Mouse (Mus musculus) hindlimb bud, embryonic 11.5 days (tissue): ENCODE data around the gene Vmn1r185.
"Not testable (repeated sequence)": the region's sequence is repeated elsewhere in the genome, so short reads cannot be mapped to it uniquely, and the experiment has no call there.

Experiments used
- DNase-seq: peaks from one replicate; pipeline ENCODE4 v3.0.0-alpha.2; 2012; ENCODE audit warnings: low read depth, low spot score; ENCODE audit errors: extremely low spot score

Vmn1r185 gene

DNA sequence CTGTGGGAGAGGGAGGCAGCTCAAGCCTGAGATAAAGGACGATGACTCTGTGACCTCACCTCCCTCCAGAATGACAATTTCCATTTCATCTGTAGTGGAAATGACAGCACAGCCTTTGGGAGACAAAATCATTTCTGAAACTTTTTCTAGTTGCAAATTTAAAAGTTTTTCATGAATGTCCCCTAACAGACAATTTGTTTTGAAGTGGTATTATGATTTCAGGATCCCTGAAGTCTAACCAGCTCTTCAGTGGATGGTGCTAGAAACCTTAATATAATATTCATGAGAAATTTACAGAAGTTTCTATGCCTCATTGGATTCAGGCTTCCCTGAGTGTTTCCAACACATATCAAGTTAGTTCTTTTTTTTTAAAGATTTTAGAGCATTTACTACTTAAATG lies at the start of gene Vmn1r185:
TSS of gene Vmn1r185 (minus strand) at position 101 of the 400 bp plus-strand sequence.
- not testable (repeated sequence) for DNase-seq

DNA sequence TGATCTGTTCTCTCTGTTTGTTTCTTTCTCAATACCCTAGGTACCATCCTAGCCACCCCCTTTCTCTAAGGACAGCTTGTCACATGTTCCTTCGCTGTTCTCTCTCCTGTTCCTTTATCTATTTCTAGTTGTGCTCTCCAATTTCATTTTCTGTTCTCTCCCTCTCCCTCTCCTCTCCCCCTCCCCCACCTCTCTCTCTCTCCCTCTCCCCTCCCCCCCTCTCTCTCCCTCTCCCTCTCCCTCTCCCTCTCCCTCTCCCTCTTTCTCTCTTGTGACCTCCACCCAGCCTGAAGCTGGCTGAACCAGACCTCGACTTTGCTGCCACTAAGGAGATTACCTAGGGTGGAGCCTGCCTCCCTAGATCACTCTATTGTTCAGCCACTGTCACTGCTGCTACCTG lies 49.2 kb upstream of the Vmn1r185 start:
- not testable (repeated sequence) for DNase-seq

DNA sequence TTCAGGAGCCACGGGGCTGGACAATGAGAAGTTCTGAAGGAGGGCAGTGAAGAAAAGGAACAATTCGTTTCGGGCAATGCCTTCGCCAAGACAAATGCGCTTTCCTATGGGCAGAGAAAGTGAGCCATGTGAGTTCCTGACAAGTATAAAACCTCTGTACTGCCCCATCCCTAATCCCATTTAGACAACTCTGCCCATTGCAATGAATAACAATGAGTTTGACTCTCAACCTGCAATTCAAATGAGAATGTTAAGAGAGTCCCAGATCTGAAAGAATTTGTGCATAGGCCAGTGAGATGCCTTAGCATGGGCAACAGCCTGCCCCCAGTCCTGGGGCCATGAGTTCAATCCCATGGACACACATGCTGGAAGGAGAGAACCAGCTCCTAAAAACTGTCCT lies 47.7 kb upstream of the Vmn1r185 start:
- no peak for DNase-seq

DNA sequence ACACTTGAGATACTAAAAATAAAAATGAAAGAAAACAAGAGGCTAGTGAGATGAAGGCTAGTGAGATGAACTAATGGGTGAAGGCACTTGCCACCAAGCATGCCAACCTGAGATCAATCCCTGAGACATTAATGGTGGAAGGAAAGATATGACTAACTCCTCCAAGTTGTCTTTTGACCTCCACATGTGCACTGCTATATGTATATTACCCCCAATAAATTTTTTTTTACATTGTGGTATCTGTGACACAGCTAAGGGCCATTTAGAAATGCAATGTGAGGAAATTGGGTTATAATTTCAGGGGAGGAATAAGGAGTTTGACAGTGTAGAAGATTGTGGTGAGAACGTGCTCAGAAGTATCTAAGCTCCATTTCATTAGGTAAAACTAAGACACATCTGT lies 28.5 kb downstream of the Vmn1r185 start:
- no peak for DNase-seq

DNA sequence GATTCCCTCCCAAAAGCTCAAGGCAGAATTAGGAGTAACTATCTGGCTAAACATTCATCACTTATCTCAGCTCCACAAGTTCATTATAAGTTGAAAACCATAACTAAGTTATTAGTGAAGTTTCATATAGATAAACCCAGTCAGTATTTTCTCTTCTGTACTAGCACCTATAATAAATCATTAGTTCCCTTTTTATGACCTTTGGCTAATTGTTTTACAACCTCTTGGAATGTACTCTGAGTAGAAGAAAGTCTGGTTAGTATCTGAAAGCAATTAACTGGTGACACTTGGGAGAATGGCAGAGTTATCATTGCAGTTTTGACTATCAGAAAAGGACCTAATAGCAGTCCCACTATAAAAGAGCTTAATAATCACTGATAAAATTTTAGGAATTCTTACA lies 29.2 kb downstream of the Vmn1r185 start:
- no peak for DNase-seq
